Mouse (Mus musculus) ovary, postnatal 36 days (tissue): ENCODE results near the gene Ntrk1.
"Not testable (repeated sequence)": the region's sequence is repeated elsewhere in the genome, so short reads cannot be mapped to it uniquely, and the experiment has no call there.

Source experiments
- DNase-seq: peaks from one replicate; pipeline ENCODE4 v3.0.0; 2022; ENCODE audit warnings: low spot score, mixed read lengths

Gene Ntrk1

DNA sequence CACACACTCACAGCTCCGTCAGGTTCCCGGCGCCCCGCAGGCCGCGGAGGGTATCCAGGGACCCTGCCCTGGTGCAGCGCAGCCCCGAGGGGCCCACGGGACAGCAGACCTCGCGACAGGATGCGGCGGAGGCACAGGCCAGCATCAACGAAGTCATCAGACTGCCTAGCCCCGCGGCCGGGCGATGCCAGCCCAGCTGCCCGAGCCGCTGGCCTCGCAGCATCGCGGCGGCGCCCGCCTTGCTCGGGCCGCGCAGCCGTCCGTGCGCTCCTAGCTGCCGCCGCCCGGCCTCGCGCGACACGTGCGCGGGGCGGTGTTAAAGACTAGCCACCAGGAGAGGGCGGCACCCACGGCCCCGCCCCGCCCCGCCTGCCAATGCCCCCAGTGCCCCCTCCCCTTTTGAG lies at the start of gene Ntrk1:
TSS of gene Ntrk1 (minus strand) at position 241 of the 404 bp plus-strand sequence.
- DNase-seq, result no peak

DNA sequence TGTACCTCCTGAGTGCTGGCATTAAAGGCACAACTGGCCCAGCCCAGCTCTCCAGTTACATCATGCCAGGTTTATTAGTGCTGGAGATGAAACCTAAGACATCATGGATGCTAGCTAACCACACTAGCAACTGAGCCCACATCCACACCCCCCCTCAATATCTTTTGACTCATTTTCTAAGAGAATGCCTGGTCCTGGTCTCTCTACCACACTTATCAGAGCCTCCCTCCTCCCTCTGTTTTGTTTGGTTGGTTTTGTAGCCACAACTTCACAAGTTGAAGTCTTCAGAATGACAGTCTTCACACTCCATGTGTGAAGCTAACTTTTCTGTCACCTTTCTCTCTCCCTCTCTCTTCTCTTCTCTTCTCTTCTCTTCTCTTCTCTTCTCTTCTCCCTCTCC lies 45.9 kb upstream of the Ntrk1 start:
- no peak for DNase-seq

DNA sequence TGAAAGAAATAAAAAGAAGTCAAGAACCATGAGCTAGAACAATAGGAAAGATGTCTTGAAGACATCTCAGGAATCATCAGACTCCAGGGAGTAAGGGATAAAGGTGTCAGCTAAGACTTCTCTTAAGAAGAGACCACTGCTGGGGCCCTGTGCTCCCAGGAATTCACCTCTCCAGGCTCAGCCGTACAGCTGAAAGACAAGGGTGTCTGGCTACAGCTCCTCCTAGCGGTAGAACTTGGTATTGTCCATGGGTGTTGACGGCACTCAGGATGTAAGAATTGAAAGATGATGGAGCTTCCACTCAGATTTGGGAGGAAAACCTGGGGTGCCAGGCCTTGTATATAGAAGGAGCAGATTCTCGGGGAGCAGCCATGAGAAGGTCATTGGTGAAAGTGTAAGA lies 43.7 kb upstream of the Ntrk1 start:
- peak; percentile 62 for DNase-seq

DNA sequence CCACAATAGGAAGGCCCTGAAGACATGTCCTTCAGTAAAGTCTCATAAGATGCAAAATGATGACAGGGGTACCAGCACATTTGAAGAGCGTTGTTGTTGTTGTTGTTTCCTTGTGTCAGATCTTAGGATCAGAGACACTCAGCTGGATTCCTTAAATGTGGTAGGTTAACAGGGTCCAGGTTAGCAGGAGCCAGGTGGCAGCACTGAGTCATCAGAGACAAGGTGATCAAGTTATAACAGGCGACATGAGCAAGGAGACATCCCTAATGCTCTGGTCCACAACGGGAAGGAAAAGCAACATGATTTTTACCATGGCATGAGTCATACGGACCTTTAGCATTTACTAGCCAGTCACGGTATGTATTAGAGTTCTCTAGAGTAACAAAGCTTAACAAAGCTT lies 38.5 kb upstream of the Ntrk1 start:
- no peak for DNase-seq

DNA sequence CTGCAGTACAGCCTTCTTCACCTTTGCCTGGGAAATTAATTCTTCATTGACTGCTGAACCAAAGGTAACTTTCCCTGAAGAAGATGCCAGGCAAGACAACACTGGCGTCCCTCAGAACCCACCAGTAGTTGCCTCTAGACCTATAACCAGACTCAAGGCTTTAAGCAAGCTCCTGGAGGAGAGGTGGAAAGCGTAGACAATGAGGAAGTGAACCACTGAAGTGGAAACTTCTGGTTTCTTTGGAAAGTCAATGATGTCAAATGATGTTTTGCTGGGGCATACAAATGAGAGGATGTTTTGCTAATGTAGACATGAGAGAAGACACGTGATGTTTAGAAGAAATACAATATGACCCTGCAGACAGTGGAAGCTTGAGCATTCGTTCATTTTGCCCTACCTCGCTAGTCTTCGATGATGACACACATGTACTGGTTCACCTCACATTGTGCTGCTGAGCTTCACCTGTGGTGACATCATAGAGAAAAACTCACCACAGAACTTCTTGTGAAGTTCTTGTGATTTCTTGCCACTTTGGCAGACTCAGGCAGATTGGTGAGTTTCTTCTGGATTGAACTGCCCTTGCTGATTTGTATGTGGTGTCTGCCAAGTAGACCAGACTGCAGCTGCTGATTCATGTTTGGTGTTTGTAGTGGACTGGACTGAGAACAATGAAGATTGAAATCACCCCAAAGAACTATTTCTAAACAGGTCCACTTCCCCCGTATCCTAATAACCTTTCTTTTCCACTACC lies 37.3 kb upstream of the Ntrk1 start:
- DNase-seq, result no peak

DNA sequence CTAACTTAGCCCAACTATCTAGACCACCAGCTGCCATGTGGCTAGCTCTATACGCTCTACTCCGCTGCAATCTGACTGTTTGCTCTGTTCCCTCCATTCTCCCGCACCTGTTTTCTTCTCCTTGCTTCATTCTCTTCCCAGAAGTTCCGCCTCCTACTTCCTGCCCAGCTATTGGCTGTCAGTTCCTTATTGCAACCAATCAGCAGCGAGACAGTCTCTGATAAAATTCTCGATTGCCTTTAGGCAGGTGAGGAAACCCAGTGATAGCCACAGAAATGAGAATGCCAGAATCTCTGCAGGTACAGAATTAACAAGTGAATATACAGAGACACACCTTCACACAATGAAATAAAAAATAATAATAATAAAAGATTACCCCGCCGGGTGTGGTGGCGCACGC lies 34.1 kb upstream of the Ntrk1 start:
- DNase-seq, result no peak

DNA sequence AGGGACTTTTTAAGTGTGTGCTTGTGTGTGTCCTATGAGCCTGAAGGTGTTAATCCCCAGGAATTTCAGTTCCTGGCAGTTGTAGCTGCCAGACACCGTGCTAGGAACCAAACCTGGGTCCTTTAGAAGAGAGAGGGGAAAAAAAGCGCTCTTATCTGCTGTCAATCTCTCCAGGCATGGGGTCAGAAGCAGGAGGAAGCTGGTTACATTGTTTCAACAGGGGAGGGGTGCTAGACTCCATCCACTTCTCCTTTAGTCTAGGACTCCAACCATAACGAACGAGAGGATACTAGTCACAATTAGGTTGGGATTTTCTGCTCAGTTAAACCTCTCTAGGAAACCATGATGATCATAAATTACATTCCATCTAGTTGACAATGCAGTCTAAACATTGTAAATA lies 33.5 kb upstream of the Ntrk1 start:
- no peak for DNase-seq

DNA sequence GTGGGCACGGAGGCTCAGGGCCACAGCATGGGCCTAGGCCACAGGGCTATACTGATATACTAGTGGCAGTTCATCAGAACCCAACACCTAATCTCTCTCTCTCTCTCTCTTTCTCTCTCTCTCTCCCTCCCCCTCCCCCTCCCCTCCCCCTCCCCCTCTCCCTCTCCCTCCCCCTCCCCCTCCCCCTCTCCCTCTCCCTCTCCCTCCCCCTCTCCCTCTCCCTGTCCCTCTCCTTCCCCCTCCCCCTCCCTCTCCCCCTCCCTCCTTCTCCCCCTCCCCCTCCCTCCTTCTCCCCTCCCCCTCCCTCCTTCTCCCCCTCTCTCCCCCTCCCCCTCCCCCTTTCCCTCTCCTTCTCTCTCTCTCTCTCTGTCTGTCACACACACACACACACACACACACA lies 29.2 kb upstream of the Ntrk1 start, which contains the start of gene Pear1:
TSS of gene Pear1 (minus strand) at position 101 of the 400 bp plus-strand sequence.
- DNase-seq, result not testable (repeated sequence)

DNA sequence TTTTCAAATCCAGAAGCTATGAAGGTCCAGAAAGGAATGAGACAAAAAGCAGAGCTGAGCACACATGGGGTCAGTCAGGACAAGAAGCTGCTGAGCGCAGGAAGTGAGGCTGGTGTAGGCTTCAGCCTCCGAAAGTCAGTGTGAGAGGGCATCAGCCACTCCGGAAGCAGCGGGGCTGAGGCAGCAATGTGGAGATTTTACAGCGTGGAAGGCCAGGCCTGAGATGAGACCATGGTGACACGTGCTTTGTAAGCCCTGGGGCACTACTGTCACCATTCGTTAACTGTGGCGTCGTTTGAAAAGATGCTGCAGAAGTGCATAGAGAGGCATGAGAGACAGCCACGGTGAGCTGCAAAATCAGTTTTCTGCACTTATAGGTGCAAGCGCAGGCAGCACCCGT lies 23.3 kb upstream of the Ntrk1 start:
- no peak for DNase-seq

DNA sequence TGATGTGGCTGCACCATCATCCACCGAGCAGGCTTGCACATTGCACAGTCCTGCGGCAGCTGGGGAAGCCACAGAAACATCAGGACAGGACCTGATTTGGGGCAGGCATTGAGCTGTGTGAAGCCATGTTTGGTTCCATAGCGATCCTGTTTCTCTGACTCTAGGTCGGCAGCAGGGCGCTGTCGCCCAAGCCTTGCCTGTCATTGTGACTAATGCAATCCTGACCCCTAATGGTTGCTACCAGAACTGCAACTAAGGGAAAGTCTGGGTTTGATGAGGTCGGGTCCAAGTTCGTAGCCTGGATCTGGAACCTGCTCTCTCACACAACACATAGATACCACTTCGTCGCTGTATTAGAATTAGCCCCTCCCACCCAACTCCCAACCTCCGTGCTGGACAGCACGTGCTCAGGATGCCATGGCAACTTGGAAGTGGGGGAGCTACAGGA lies 21.7 kb upstream of the Ntrk1 start:
- peak; percentile 51 for DNase-seq

DNA sequence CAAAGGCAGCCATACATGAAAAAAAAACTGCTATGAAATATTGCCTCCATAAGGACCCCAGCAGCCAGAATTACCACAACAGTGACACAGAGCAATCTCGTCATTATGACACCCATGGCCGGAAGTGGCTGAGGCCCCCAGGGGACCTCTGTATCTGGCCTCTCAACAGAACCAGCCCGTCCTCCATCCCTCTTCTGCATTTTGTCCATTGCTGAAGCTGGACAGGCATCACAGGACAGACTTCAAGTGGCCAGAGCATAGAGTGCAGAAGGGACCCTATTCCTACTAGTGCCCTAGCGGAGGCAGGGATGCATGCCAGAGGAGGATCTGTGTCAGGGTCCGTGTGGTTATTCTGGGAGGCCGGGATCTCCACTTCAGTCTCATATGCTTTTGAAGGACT lies 21.2 kb upstream of the Ntrk1 start:
- DNase-seq, result no peak

DNA sequence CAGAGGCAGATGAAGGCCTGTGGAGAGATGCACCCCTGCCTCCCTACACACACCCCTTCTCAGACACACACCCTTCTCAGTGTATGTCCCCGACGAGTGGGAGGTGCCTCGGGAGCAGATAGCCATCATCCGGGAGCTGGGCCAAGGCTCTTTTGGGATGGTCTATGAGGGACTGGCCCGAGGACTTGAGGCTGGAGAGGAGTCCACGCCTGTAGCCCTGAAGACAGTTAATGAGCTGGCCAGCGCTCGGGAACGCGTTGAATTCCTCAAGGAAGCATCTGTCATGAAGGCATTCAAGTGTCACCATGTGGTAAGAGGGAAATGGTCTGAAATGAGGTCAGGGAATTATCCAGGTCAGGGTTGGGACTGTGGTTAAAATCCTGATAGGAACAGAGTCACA lies 17.9 kb upstream of the Ntrk1 start:
- DNase-seq, result peak; percentile 40

DNA sequence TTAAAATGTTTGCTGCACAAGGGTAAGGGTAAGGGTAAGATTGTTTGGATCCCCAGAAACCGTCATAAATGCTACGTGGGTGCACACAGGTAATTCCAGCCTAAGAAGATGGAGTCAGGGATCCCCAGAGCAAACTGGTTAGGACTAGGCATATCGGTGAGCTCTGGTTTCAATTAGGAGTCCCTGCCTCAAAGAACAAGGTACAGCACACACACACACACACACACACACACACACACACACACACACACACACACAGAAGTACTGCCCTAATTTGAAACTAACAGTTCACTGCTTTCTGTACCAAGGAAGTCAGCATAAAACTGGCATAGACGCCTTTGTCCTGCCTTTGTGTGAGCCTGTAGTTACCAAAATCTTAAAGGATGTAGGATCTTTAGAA lies 17.5 kb upstream of the Ntrk1 start:
- no peak for DNase-seq

DNA sequence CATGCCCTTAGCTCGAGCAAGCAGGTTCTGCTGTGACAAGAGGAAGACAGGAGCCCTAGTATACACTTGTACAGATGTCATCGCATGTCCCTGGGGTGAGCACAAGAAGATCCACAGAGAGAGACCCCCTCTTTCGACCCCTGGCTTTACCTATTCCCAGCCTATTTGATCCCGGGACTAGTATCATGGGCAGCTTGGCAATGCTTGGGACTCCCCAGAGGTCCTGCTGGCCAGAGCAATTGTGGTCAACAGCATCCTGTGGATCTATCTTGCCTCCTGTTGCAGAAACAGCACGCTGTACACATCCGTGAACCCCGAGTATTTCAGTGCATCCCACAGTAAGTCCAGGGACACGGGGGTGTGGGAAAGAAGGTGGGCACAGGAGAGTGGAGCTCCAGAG lies 16.3 kb upstream of the Ntrk1 start:
- DNase-seq, result no peak

DNA sequence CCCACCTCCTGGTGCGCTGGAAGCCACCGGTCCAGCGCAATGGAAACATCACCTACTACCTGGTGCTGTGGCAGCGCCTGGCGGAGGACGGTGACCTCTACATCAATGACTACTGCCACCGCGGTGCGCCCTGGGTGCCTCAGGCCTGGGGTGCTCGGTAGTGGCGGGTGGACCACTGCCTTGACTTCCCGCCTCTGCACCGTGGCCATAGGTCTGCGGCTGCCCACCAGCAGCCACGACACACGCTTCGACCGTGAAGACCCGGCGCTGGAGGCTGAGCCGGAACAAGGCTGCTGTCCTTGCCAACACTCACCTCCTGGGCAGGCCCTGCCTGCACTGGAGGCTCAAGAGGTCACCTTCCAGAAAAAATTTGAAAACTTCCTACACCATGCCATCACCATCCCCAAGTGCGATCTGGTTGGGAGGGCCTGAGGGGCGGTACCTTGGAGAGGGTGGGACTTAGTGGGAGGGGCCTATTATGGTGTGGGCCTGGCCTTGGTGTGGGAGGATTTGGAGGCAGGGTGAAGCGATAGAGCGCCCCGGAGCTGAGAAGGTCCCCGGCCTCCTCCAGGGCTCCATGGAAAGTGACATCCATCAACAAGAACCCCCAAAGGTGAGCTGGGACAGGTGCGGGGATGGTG lies 14.5 kb upstream of the Ntrk1 start:
- no peak for DNase-seq

DNA sequence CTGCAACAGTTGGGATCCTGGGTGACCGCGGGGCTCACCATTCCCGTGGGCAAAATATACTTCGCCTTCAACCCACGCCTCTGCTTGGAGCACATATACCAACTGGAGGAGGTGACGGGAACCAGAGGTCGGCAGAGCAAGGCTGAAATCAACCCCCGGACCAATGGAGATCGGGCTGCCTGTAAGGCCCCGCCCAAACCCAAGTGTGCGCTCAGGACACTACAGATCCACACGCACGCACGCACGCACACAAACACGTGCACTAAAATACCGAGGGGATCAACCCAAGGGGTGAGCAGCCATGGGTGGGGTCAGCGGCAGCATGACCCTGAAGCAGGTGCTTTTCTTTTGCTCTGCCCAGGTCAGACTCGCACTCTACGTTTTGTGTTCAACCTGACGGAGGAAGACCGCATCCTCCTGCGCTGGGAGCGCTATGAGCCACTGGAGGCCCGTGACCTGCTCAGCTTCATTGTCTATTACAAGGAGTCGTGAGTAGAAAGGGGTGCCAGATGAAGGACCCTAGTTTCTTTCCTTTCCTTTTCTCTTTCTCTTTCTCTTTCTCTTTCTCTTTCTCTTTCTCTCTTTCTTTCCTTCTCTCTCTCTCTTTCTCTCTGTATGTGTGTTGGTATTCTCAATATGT lies 9.2 kb upstream of the Ntrk1 start:
- DNase-seq, result no peak

DNA sequence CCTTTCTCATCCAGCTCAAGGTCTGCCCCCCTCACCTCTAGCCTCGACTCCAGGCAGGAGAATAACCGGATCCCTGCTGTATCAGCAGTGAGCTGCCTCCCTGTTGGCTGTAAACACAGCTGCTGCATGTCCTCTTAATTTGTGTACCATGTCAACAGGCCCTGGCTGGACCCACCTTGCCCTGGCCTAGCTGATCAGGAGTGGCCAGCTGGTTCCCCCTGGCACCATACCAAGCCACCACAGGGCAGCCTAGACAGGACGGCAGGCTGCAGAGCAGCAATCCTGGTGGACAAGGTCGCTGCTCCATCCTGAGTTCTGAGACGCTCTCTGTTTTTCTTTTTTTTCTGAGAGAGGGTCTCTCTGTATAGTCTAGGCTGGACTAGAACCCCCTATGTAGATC lies 6.7 kb upstream of the Ntrk1 start:
- no peak for DNase-seq

DNA sequence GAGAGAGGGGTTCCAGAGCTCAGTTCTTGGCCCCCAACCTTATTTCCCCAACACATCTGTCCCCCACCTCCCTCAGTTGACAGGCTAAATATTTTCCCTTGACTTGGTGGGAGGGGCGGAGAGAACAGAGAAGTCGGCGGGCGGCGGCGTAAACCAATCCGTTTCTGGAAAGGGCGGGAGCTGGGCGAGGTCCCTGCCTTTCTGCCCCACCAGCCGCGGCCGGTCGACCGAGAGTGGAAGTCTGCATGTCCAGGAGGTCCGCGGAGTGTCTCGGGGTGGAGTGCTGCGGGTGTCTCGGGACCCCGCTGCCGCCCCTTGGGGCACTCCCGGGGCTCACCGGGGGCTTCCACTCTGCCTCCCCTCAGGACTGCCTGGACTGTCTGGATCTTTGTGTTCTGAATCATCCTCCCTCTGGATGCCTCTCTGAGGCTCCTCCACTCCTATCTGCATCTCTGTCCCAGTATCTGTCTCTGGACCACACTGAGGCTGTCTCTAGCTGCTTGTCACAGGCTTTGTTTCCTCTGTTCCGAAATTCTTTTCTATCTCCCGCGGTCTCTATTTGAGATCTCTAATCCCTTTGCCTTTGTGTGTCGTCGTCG lies 1.9 kb upstream of the Ntrk1 start, which contains the start of gene Insrr:
TSS of gene Insrr (plus strand) at position 216 of the 599 bp plus-strand sequence.
- DNase-seq, result peak; percentile 41

DNA sequence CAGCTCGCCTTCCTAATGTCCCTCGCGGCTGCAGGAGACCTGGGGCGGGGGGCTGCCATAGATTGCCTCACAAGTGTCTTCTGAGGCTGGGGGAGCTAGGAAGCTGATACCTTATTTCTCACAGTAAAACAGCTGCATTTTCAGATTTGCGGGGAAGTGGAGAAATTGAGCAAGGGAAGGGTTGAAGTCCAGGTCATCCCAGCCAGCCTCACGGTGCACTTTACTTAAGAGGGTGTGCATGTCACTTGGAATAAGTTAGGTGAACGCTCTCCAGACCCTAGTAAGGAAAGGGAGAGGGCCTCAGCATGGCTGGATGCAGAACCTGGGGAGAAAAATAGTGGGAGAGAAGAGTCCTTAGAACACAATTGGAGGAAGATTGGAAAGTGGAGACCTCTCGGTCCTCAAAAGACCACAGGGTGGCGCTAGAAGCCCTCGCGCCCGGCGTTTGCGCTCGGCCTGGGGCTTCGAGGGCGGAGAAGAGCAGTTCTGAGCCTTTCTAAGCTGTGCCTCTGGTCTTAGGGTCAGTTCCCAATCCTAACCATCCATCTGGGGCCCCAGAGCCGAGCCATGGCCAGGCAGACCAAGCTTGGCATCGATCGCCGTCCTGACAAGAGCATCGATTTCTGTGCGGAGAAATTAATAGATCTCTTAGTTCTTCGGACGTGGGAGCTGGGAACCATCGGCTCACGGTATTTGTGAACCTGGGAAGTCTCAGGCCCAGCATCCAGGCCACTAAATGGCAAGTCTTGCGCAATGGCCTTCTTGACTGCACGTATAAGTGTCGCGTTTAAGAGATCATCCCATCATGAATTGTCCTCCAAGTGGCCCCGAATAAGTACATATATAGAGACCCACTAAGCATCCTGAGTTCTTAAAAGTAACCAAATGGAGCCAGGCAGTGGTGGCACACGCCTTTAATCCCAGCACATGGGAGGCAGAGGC lies 645 bp upstream of the Ntrk1 start:
- DNase-seq, result peak; percentile 59

DNA sequence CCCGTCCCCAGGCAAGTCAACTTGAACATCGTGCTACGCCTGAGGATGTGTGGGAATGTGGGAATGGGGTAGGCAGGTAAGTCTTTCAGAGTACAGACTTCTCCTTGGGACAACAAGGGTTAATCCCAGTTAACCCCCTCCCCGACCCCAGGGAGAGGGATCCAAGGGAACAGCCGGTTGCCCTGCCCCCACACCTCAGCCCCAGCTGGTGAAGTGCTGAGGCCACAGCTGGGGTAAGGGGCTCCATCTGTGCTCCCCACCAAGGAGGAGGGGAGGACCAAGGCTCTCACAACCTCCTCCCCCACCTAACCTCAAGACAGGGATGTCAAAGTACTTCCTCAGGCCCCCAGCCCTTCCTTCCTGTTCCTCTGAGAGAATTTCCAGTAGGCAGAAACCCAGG lies 5.2 kb downstream of the Ntrk1 start:
- DNase-seq, result no peak

DNA sequence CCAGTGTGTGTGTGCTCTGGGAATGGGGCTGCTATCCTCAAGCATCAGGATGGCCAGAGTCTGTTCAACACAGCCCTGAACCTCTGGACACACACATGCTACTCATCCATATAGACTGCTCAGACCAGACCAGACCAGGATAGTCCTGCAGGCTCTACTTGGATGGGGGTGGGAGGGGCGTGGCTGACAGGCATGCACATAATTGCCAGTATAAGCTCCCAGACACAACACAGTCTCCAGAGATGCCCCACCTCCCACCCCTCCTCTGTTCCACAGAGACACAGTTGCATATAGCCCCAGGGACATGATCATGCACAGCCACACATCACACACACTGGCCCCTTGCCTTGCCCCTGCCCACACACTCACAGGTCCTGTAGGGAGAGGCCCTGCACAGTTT lies 5.7 kb downstream of the Ntrk1 start:
- DNase-seq, result no peak
